Mouse (Mus musculus) natural killer cell, adult 2 months (primary cell): ENCODE data around the gene Mum1.
A peak's percentile ranks its signal among the peaks of the same experiment; 100 is the strongest.

Experiments
- DNase-seq, 2 experiments: peaks; one replicate each; pipeline ENCODE4 v3.0.0; 2022; ENCODE audit warnings: low spot score in 2 of 2

The Mum1 gene

DNA sequence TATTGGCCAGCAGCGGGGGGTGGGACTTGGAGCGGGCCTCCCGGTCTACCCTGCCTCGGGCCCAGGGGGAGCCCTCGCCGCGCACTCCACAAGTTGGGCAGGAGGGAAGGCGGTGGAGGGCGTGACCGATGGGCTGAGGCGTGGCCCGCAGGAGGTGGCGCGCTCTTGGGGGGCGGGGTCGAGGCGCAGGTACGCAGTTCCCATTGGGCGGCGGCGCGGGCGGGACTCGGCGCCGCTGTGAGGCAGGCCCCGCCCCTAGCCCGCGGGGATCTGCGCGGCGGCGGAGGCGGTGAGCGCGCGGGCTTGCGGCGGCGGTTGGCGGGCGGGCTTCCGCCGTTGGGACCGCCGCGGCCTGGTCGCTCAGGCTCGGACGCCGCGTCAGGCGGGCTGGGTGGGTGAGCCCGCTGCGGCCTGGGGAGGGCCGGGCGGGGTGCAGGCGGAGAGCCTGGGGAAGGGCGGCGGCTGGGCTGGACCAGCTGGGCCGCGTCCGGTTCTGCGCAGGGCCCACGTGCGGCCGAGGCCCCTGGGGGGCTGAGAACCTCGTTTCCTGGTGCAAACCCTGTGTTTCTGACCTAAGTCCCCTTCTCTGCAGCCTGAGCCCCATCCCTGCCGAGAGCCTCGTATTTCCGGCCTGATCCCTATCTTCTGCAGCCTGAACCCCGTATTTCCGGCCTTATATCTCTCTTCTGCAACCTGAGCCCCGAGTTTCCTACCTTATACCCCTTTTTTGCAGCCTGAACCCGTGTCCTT is at the start of gene Mum1:
Gene Mum1 (plus strand): TSS at position 19 of the 750 bp plus-strand sequence.
- peak; percentile 93 to 97 for DNase-seq

DNA sequence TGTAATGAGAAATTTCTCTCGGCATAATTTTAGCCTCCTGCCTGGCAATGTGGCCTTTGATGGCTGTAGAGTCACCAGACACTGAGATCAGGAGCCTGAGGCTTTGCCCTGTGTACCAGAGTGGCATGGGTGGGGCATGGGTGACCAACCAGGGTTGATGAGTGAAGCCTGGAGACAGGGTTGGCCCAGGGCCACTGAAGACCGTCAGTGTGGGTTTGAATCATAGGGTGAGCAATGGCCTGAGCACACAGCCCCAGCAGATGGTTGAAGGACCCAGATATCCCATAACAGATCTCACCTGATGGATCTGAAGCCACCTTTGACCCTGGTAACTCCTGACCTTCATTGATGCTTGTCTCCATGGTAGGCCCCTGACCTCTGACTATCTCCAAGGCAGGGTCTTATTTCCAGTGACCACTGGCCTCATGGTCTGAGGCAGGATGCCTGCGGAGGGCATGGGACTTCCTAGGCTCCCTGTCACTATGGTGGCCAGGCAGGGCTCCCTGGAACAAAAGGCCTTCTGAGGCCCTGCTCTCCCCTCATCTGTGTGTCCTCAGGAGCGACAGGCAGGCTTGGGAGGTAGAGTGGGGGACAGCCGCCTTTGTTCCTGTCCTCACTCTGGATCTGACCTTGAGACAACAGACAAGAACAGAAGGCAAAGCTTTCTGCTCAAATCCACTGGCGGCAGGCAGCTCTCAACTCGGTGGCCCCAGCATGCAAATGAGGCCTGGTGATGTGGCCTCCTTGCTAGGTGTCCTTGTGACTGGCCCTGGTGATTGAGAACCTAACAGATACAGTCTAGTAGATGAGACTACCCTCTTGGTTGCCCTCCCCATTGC is 48.6 kb upstream of the Mum1 start:
- DNase-seq: no peak

DNA sequence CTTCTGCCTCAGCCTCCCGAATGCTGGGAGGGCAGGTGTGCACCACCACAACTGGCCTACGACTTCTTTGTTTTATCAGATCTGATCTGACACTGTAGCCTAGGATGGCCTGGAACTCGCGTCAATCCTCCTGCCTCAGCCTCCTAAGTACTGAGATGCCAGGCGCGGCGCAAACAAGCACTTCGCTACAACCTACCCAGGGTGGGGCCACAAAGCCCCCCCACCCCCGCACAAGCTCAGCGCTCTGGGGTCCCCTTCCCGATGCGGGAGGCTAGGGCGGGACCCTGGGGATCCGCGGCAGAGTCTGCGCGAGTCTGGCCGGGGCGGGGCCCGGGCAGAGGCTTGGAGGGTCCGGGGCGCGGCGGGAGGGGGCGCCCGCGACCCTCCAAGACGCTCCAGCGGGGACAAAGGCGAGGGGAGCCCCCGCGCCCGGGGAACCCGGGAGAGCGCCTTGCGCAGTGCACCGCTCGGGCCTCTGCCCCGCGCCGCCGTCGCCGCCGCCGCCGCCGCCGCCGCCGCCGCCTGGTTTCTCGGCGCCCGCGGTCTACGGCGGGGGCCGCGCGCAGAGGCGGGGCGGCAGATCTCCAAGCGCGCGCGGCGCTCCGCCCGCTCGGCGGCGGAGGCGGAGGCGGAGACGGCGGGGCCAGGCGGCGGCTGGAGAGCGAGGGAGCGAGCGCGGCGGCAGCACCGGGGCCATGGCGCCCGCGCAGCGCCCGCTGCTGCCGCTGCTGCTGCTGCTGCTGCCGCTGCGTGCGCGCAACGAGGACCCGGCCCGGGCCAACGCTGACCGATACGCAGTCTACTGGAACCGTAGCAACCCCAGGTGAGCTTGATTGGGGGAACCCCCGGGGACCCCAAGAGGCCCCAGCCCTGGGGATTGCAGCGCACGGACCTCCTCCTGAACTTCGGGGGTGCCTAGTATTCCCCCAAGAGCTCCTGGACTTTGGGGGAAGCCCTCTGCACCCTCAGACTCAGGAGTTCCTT is 46.9 kb upstream of the Mum1 start, which contains the start of gene Efna2:
Gene Efna2 (plus strand): TSS at position 415 of the 984 bp plus-strand sequence.
- no peak for DNase-seq

DNA sequence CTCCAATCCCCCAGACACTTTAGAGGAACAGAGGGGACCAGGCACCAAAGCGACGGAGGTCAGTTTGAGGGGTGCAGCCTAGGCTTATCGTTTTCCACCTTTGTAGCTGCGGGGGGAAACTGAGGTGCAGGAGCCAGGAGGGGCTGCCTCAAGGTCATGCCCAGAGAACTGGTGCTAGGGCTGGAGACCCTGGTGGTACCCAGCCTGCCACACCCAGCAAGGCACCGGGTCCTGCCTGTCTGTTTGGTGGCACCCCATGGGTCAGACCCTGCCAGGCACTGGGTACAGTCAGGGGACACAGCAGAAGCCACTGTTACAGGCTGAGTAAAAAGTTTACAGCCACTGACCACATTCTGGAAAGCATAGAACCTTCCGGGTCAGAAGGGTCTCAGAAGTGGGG is 45.9 kb upstream of the Mum1 start:
- DNase-seq: no peak

DNA sequence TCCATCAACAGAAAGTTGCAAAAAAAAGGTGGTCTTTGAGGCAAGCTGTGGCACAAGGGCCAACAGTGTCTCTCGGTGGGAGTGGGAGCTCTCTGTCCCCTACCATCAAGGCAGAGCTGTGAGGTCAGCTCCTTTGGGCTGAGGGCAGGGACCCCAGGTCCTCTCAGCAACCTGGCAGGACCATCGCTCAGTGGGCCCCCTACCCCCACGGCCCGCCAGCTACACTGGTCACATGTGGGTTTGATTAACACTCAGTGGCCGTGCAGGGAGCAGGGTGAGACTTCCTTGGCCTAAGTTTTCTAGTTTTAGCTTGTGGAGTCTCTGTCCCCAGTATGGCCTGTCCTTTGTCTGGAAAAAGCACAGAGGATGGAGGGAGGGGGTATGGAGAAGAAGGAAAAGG is 45.4 kb upstream of the Mum1 start:
- DNase-seq: no peak

DNA sequence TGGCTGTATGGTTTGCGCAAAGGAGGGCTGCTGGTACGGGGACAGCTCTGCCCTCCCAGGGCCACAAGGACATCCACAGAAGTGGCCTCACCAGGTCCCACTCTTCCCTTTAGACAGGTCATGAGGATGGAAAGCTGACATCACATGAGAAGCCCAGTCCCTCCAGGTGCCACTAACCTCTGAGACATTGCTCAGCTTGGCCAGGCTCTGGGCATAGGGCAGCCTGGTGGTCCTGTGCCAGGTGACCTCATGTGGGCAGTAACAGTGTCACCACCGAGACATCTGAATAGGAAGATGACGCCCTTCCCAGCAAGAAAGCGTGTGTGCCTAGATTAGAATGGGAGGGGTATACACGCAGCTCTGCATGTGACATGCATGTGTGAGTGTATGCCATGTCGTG is 43.7 kb upstream of the Mum1 start:
- no peak for DNase-seq

DNA sequence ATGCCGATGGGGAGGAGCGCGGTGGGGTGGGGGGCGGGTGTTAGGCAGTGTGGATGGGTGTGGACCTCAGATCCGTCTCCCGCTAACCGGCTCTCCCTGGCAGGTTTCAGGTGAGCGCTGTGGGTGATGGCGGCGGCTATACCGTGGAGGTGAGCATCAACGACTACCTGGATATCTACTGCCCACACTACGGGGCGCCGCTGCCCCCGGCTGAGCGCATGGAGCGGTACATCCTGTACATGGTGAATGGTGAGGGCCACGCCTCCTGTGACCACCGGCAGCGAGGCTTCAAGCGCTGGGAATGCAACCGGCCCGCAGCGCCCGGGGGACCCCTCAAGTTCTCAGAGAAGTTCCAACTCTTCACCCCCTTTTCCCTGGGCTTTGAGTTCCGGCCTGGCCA is 39.6 kb upstream of the Mum1 start:
- DNase-seq: no peak

DNA sequence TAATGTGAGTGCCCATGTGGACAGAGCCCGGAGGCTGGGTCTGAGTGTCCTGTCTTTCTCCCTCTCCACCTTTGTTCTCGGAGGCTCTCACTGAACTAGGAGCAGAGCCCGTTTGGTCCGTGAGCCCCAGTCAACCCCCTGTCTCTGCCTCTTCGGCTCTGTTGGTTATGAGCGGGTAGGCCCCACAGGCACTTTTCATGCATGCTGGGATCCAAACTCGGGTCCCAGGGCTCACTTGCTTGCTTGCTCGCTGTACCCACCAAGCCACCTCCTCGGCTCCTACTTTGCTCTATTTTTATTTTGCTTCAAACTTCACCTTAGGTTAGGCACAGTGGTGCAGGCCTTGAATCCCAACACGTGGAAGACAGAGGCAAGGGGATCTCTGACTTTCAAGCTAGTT is 38.5 kb upstream of the Mum1 start:
- DNase-seq: no peak

DNA sequence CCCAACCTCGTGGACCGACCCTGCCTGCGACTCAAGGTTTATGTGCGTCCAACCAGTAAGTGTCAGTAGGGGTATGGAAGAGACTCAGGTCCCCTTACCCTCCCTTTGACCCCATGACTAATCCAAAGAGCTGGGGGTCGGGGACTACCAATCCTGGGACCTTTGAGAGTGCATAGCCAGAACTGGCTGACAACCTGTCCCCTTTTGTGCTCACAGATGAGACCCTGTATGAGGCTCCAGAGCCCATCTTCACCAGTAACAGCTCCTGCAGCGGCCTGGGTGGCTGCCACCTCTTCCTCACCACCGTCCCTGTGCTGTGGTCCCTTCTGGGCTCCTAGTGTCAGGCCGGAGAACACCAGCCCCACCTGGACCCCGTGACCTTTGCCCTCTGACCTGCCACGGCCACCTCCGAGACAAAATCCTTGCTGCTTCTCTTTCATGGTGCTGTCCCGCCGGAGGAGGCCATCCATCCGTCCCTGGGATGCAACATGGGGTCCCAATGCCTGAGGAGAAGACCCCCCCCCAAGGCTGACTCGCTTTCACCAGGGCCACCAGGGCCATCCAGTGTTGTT is 37.7 kb upstream of the Mum1 start:
- no peak for DNase-seq

DNA sequence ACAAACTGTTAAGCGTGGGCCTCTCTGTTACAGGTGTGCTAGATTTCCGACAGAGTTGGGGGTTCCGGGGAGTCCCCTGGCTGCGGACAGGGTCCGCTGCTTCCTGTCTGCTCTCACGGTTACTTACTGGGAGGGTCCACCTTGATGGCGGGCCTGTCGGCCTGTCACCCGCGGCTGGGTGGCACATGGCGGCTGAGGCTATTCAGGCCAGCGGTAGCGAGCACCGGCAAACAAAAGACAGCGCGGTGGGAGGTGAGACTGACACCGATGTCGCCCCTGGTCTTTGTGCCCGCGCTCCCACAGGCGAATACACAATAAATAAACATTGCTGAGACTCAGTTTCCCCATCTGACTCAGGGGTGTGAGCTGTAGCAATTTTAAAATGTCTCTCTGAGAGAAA is 36.2 kb upstream of the Mum1 start:
- DNase-seq: no peak

DNA sequence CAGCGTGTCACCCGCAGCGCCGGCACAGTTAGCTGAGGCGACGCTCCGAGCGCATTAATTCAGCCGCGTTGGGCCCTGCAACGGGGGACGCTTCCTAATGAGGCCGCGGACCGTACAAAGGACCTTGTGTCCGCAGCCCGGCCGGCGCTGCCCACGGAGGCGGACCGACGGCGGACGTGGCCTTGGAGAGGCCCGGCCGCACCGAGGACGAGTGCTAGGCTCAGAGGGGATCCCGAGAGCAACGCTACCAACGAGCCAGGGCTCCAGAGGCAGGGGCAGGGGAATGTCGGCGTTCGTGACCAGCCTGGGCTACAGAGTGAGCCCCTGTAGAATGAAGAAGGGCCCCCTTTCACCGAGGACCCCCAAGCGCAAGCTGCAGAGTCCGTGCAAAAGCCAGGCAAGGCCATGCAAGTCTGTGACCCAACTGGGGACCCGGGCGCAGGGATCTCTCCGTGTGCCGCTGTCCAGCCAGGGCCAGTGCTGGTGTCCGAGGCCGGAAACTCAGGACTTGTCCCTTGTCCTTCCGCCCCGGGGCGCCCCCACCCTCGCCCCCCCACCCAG is 35.7 kb upstream of the Mum1 start:
- no peak for DNase-seq

DNA sequence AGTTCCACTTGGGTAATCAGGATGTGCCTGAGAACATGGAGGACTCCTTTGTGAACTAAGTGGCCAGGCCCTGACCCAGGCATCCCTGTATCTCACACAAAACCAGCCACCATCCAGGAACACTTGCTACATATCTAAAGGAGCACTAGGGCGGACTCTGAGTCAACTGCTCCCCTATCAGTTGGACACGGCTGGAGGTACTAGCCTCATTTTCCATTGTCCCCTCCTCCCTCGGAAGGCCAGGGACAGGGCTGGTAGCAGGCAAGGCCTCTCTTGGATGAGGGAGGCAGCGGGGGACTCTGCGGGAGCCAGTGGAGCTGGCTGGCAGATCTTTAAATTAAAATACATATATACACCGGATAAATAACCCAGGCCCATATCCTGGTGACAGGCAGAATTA is 32.3 kb upstream of the Mum1 start:
- DNase-seq: no peak

DNA sequence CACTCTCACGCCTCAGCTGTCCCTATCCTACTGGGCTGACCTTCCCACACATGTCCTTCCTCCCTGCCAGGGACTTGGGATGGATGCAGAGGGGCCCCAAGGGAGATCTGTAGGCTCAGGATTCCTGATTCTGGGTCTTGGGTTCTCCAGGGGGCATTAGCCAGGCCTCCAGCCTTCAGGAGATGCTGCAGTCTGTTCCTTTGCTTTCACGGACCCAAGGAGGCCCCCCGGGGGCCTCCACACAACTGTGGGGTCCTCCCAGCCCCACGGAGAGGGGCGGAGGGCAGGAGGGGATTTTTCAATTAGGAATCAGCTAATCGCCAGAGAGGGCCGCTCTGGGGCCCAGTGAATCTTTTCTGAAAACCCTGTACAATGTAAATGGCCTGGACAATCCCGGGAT is 31.8 kb upstream of the Mum1 start:
- no peak for DNase-seq

DNA sequence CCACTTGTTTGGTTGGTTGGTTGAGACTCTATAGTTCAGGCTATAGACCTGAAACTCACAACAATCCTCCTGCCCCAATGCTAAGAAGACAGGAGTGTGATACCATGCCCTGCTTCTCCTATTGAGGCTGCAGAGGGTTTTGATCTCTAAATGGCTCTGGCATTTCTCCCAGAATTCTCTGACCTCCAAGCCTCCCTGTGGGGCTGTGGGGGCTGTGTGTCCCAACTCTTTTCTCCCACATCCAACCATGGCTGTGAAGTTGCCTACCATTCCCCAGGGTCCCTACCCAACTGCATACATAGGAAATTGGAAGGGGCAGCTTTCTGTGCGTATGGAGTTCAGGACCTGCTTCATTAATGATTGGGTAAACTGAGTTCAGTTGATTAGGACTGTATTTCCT is 30.1 kb upstream of the Mum1 start:
- no peak for DNase-seq

DNA sequence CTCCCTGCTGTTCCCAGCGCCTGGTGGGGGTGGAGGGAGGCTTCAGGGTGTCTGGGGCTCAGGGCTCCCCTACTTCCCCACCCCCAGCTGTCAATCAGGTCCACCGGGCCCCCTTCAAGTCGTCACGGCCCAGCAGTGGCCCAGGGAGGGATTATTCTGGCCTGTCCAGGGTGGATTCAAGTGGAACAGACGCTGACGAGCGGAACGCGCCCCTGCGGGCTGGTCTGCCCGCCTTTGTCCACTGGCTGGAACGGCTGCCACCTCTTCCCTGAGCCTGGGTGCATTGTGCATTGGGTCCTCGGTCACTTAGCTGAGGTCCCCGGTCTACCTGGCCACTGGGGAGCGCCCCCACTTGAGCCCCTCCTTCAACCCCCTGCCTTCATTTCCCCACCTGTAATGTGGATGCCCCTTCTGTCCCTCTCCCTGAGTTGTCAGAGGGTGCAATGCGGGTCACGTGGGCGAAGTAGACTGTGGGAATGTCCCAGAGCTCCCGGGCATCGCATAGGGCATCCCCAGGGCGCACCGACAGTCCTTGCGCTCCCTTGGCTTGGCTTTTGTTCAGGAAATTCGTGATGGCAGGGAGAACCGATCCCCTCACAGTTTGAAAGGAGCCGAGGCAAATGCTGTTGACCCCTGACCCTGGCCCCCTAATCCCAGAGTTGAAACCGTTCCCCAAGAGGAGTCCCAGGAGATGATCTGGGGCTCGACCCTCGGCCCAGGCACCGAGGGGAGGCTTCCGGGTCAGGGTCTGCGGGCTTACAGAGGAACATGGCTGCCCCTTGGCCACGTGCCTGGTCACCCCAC is 29.3 kb upstream of the Mum1 start:
- DNase-seq: no peak

DNA sequence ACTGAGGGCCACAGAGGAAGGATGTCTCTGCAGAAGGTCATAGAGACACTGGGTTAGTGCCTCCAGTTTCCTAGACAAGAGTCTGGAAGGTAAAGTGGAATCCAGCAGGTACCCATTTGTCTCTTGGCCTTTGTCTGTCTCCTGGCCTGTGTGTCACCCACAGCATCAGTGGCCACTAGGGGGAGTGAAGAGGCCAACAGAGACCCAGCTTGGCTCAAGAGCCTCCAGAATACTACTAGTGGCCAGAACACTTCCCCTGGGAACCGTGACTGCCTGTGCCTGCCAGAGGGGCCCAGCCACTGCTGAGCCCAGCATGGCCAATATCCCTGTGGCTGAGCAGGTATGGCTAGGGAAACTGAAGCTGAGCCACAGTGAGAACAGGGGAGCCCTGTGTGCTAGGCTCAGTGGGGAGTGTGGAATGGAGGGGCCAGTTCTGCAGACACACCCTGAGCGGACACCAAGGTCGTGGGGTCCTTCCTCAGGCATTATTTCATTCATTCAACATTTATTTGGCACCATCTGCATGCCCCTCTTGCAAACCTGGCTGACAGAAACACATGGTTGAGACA is 26.7 kb upstream of the Mum1 start:
- peak; percentile 65 to 76 for DNase-seq

DNA sequence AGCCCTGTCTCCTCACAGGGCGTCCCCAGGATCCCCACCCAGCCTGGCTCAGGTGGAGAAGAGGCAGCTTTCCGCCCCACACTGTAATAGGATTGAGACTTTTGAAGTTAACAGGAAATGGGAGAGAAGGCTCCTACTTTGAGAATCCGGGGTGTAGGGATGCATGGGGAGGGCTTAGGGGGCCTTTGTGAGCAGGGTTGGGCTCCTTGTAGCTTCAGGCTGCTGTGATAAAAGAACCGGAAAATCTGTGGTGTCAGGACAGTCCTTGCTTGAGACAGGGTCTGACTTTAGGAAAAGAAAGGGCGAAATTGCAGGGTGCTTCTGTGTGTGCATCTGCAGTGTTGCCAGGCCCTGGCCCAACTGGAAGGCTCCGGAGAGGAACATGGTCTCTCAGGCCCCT is 25.7 kb upstream of the Mum1 start:
- DNase-seq: no peak

DNA sequence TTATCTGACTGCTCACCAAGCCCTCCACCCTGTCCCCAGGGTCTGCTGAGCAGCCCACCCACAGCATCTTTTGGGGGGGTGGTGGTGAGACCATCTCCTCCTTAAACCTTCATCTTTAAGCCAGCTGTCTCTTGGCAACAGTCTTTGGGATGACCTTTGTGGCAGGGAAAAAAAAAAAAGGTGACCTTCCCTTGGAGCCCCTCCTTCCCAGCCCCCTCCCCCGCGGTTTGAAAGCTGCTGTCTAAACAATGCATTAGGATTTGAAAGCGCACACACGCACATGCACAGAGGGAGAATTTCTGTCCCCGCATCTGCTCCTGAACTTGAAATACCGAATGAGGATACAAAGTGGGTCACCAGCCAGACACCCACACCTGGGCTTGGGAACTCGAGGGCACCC is 22.2 kb upstream of the Mum1 start:
- no peak for DNase-seq

DNA sequence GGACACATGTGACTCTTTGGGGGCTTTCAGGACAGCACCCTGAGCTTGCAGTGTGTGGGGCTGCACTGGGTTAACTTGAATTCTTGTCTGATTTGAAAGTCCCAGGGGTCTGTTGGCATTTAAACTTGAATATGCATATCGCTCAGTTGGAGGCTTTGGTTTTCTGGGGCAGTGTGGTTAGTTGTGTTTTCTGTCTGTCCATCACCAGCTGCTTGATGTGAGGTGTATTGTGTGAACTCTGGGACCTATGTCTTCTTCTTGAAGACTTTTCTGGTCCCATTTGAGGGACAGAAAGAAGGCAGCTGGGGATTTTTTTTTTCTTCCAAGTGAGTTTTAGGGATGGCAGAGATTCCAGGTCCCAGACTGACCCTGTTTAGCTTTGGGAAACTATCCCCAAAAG is 19.0 kb upstream of the Mum1 start:
- DNase-seq: no peak

DNA sequence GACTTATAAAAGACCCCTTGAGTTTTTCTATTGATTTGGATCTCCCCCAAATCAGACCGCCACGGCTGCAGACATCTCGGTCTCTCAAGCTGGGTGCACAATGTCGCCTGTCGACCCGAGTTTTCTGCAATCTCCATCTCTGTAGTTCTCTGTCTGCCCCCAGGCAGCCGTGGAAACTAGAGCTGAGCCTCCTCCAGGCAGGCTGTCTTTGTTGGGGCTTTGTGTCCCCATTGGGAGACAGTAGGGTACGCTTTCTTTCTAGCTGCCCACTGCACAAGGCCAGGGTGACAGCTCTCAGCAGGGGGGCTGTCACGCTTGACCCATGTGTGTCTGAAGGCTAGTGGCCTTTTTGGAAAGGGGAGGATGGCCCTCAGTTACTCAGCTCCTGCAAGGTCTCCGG is 18.6 kb upstream of the Mum1 start:
- no peak for DNase-seq
